Mouse (Mus musculus) Patski (cell line): ENCODE data around the gene Cdh23. TPM values are rescaled to one million over a fixed set of nuclear protein-coding genes. Genes with fewer than 3 reads are reported as not detected.

Experiments
- ATAC-seq: fragments of 100-300 bp; one replicate; pipeline ENCODE4 v1.8.0; 2021
- CTCF ChIA-PET: fragments of 350-600 bp; sonication (Branson Sonifier 250); formaldehyde crosslinking; loops from one replicate; lab custom pipeline; 2022; ENCODE audit warnings: inconsistent platforms; lab: Charles Lee
- POLR2A ChIA-PET: fragments of 350-600 bp; sonication (Branson Sonifier 250); formaldehyde crosslinking; loops from one replicate; lab custom pipeline; 2022; ENCODE audit warnings: antibody characterized with exemption, inconsistent platforms; lab: Charles Lee
- DNase-seq: peaks from one replicate; pipeline ENCODE4 v3.0.0-alpha.2; 2011; ENCODE audit warnings: low read depth, low spot score
- H3K27me3 ChIP-seq: fragments of 371-371 bp; one replicate; pipeline ENCODE4 v1.5.1; 2021
- CTCF ChIP-seq: fragments of 100-300 bp; IDR thresholded peaks from one replicate; pipeline ENCODE4 v1.5.1; 2021
- in situ Hi-C: fragments of 300-500 bp; cut with MboI; formaldehyde crosslinking; loops from 3 replicates; pipeline ENCODE4 v1.11.1; 2018; ENCODE audit warnings: low pct_unique_long_range_greater_than_20kb, mixed read lengths
- polyA plus RNA-seq: library from polyadenylated mRNA; unstranded; gene quantifications from one replicate; pipeline ENCODE4 v1.2.3, GENCODE M21; 2021

Cdh23 gene
- polyA plus RNA-seq, 1 experiment from 2014 or later, result 0.19 TPM

DNA sequence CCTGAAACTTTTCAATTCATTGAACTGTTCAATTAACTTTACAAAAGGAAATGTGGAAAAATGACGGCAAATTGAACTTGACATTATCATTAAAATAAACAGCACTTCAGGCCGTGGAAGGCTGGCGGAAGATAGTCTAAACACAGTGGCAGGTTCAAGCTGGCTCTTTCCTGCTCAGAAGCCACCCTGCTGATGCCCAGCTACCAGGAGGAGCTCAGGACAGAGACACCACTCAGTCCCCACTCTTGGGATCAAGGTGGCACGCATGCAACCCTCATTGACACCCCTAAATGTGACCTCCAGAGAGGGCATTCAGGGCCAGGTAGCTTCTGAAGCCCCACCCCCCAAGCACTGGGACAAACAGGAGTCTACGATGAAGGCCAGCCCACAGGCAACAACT lies 89.1 kb downstream of the Cdh23 start:
- ChIA-PET POLR2A (no interaction called here), CTCF (no interaction called here)
- no peak for TF ChIP-seq CTCF
- H3K27me3 ChIP-seq, result peaks cover 28% of the 10 kb centered on the region
- in situ Hi-C loops, result no loop called here
- no peak for DNase-seq
- ATAC-seq, result no peak

DNA sequence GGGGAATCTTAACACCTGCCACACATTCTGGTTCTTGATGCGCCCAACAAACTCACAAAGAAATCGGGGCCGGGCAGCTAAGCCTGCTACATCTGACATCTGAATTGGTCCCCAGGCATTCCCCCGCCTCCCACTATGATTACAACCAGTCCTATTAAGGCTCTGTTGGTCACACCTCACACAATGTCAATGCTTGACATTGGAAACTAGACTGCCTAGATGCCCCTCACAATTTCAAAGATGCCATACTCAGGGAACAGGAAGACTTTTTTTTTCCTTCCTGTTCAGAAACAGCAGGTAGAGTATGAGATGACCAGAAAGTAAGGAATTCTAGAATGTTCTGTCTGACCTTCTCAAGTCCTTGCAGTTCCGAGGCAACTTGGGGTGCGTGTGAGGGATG lies 89.6 kb downstream of the Cdh23 start:
- in situ Hi-C loops, result no loop called here
- H3K27me3 ChIP-seq, result peaks cover 31% of the 10 kb centered on the region
- ChIA-PET CTCF (no interaction called here), POLR2A (no interaction called here)
- ATAC-seq (no peak), DNase-seq (no peak)
- TF ChIP-seq CTCF, result no peak

GRCm38 (mm10) chr10:60602235-60602634 lies 94.1 kb downstream of the Cdh23 start:
- ChIA-PET CTCF (no interaction called here), POLR2A (no interaction called here)
- in situ Hi-C loops, result no loop called here
- no peak for DNase-seq
- peaks cover 35% of the 10 kb centered on the region for H3K27me3 ChIP-seq
- TF ChIP-seq CTCF, result no peak
- ATAC-seq, result no peak

GRCm38 (mm10) chr10:60595166-60595565 lies 101.1 kb downstream of the Cdh23 start:
- POLR2A ChIA-PET, result no interaction called here

DNA sequence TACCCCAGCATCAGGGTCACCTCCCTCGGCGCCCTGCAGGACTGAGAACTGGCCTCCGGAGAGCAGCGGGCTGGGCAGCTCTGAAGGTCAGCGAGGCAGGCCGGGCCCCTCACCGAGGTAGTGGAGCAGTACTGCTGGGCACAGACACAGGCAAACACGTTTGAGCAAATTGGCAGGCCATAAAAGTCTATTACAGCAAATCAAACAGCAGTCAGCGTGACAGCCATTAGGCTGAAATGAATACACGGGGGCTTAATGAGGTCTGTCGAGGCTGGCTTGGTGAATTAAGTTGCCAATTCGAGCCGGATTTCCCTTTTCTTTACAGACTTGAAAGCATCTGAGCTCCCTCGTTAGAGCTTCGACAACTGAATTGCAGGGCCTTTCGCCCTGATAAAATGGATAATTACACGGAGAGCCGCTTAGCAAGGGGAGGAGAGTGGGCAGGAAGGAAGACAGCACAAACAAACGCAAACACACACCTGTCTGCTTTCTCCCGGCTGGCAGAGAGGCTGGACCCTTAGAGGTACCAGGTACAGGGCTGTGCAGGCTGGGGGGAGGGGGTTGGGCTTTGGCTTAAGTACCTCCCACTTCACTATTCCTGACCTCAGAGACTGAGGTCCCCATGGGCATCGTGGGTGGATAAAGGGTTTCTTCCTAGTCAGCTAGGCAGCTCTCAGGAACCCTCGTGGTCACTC lies 103.3 kb downstream of the Cdh23 start:
- in situ Hi-C loops, result no loop called here

More at GRCm38 (mm10) chr10:60595166-60595565, 101.1 kb downstream of the Cdh23 start:
- DNase-seq (no peak), ATAC-seq (no peak)
- in situ Hi-C loops, result no loop called here
- no peak for TF ChIP-seq CTCF
- CTCF ChIA-PET, result interaction anchor here (1.0 kb wide), 1 partner anchor 332 kb away, joined by 3 read pairs; no protein-coding TSS in a partner anchor
- peaks cover 7% of the 10 kb centered on the region for H3K27me3 ChIP-seq

DNA sequence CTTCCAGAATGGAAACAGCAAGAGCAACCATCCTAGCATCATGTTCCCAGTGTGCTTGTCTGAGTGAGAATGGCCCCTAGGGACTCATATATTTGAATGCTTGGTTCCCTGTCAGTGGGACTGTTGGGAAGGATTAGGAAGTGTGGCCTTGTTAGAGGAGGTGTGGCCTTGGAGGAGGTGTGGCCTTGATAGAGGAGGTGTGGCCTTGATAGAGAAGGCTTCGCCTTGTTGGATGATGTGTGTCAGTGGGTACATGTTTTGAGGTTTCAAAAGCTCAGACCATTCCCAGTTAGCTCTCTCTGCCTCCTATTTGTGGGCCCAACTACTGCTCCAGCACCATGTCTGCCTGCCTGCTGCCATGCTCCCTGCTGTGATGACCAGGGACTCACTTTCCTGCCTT lies 105.0 kb downstream of the Cdh23 start:
- ATAC-seq (no peak), DNase-seq (no peak)
- no peak for TF ChIP-seq CTCF
- ChIA-PET CTCF (no interaction called here), POLR2A (no interaction called here)
- H3K27me3 ChIP-seq, result no peaks in the 10 kb centered on the region
- in situ Hi-C loops, result no loop called here

More for the DNA sequence above, 103.3 kb downstream of the Cdh23 start:
- DNase-seq (no peak), ATAC-seq (no peak)
- no peak for TF ChIP-seq CTCF
- H3K27me3 ChIP-seq, result no peaks in the 10 kb centered on the region
- POLR2A ChIA-PET, result no interaction called here
- CTCF ChIA-PET, result no interaction called here

DNA sequence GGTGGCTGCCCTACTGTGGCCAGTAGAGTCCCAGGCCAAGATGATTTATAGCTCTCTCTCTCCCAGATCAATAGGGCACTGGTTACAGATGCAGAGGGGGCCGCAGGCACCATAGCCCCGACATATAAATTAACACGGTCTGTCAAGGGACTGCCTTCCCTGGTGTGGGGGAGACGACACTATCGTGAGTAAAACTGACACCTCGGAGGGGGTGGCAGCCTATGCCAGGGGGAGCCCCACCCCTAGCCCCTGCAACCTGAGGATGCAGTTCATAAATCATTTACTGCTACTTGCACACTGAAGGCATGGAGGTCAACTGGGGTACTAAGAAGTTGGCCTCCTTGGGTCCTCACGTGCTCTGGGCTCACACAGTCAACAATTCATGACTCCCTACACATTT lies 106.0 kb downstream of the Cdh23 start:
- ATAC-seq (no peak), DNase-seq (no peak)
- in situ Hi-C loops, result no loop called here
- no peaks in the 10 kb centered on the region for H3K27me3 ChIP-seq
- POLR2A ChIA-PET, result no interaction called here
- TF ChIP-seq CTCF, result no peak
- CTCF ChIA-PET, result no interaction called here

- in situ Hi-C loops, result no loop called here
These were observed 110.6 kb downstream of the Cdh23 start for GRCm38 (mm10) chr10:60585691-60586090.

DNA sequence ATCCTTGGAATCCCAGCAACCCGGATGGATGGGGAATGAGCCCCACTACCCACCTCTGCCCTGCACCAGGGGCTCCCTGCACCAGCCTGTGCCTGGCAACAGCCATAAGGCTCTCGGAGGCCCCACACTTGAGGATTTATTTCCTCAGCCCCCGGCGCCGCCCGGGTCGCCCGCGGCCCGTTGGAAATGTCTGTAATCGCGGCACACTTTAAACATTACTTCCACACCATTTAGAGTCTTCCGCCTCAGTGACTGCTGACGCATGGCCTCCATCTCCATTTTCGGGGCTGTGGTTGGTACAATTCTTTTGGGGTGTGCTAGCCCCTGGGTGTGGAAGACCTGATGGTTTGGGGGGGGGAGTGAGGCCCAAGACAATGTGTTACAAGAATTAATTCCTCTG lies 113.3 kb downstream of the Cdh23 start:
- CTCF ChIA-PET, result no interaction called here
- POLR2A ChIA-PET, result no interaction called here
- TF ChIP-seq CTCF, result no peak
- no peaks in the 10 kb centered on the region for H3K27me3 ChIP-seq
- ATAC-seq, result no peak
- in situ Hi-C loops, result no loop called here
- no peak for DNase-seq

More at GRCm38 (mm10) chr10:60585691-60586090, 110.6 kb downstream of the Cdh23 start:
- ChIA-PET POLR2A (no interaction called here), CTCF (no interaction called here)
- no peaks in the 10 kb centered on the region for H3K27me3 ChIP-seq
- no peak for DNase-seq
- TF ChIP-seq CTCF, result no peak
- no peak for ATAC-seq

GRCm38 (mm10) chr10:60580666-60581065 lies 115.6 kb downstream of the Cdh23 start:
- ChIA-PET CTCF (no interaction called here), POLR2A (no interaction called here)
- in situ Hi-C loops, result no loop called here
- no peak for ATAC-seq
- no peak for DNase-seq
- no peak for TF ChIP-seq CTCF
- H3K27me3 ChIP-seq, result no peaks in the 10 kb centered on the region

DNA sequence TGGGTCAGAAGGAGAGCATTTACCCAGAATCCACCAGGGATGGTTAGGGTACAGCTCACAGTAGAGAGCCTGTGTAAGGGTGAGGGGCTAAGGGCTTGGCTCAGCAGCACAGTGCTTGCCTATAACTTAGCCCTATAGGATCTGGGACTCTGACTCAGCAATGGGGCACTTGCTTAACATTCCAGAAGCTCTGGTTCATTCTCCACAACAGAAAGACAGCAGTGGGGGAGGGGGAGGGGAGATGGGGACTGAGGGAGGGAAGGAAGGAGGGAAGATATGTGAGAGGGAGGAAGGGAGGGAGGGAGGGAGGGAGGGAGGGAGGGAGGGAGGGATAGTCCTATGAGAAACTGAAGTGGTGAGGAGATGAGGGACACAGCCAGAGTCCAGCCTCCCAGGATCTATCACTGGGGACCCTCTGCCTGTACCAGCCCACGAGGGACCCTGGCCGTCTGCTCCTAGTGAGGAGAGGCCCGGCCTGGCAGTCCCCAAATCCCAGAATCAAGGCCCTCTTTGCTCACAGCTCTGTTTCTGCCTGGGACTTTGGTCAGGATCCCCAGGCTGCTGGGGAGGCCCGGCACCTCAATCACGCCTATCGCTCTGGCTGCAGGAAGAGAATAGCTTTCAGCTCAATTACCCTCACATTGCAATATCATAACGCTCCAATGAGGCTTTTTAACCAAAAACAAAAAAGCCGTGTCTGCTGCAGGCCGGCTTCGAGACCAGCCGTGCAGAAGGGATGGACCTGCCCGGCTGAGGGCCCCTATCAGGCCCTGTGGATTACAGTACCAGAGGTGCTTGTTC lies 117.4 kb downstream of the Cdh23 start:
- ATAC-seq, result peak; percentile 67

More for the DNA sequence above, 117.4 kb downstream of the Cdh23 start:
- TF ChIP-seq CTCF, result no peak
- H3K27me3 ChIP-seq, result no peaks in the 10 kb centered on the region
- CTCF ChIA-PET, result interaction anchor here (1.7 kb wide), 1 partner anchor 13 kb away, joined by 3 read pairs; no protein-coding TSS in a partner anchor
- DNase-seq, result peak; percentile 46
- in situ Hi-C loops, result no loop called here
- POLR2A ChIA-PET, result no interaction called here
